Mouse (Mus musculus) Patski (cell line): Measurements from ENCODE around the gene Dpysl5. TPM values are rescaled to one million over a fixed set of nuclear protein-coding genes. Genes with fewer than 3 reads are reported as not detected.

Source experiments
- ATAC-seq: fragments of 100-300 bp; one replicate; pipeline ENCODE4 v1.8.0; 2021
- CTCF ChIA-PET: fragments of 350-600 bp; sonication (Branson Sonifier 250); formaldehyde crosslinking; loops from one replicate; lab custom pipeline; 2022; ENCODE audit warnings: inconsistent platforms; lab: Charles Lee
- POLR2A ChIA-PET: fragments of 350-600 bp; sonication (Branson Sonifier 250); formaldehyde crosslinking; loops from one replicate; lab custom pipeline; 2022; ENCODE audit warnings: antibody characterized with exemption, inconsistent platforms; lab: Charles Lee
- DNase-seq: peaks from one replicate; pipeline ENCODE4 v3.0.0-alpha.2; 2011; ENCODE audit warnings: low read depth, low spot score
- H3K27me3 ChIP-seq: fragments of 371-371 bp; one replicate; pipeline ENCODE4 v1.5.1; 2021
- CTCF ChIP-seq: fragments of 100-300 bp; IDR thresholded peaks from one replicate; pipeline ENCODE4 v1.5.1; 2021
- in situ Hi-C: fragments of 300-500 bp; cut with MboI; formaldehyde crosslinking; loops from 3 replicates; pipeline ENCODE4 v1.11.1; 2018; ENCODE audit warnings: low pct_unique_long_range_greater_than_20kb, mixed read lengths
- polyA plus RNA-seq: library from polyadenylated mRNA; unstranded; gene quantifications from one replicate; pipeline ENCODE4 v1.2.3, GENCODE M21; 2021

Dpysl5 gene
- polyA plus RNA-seq, 1 experiment from 2014 or later = 0.31 TPM

DNA sequence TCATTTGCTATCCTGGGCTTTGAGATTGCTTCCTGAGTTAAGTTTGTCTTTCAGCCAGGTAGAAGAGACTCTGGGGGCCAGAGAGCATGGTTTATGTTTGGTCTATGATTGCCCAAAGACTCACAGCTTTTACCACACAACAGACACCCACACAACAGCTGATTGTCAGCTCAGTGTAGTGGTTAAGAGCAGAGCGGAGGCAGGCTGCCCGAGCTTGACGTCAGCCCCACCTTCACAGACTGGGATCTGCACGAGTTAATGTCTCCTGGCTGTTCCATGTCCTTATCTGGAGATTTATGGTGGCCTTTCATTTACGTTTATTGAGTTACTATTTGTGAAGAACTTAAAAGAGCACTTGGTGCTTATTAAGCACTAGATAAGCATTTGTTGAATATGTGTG lies 43.9 kb downstream of the Dpysl5 start:
- in situ Hi-C loops = no loop called here
- ChIA-PET CTCF (interaction anchor here (1.8 kb wide), 1 partner anchor 9 kb away, joined by 6 read pairs; no protein-coding TSS in a partner anchor), POLR2A (no interaction called here)
- DNase-seq (no peak), ATAC-seq (no peak)
- TF ChIP-seq CTCF = no peak
- peaks cover 10% of the 10 kb centered on the region for H3K27me3 ChIP-seq

DNA sequence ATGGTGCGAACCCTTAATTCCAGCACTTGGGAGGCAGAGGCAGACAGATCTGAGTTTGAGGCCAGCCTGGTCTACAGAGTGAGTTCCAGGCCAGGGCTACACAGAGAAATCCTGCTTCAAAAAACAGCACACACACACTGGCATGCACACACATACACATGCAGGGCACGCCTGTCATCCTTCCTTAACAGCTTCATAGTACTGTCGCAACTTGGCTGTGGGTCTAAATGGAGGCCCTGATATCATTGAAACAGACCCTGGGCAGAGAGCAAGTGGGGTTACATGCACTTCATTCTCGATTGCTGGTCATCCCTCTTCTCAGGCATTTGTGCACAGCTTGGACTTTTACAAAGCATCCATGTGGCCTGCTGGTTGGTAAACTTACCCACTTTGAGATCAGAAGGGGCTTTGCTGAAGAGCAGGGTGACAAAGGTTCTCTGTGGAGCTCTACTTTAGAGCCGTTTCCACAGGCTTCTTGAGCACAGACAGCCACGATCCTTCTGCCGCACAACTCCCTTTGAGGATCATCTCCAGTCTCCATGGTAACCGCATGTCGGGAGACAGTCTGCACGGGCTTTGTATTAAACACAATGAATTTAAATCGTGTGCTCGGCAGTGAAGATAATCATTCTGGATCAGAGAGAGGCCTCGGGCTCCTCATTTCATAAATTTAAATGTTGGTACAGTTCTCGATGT lies 51.6 kb downstream of the Dpysl5 start:
- no peak for TF ChIP-seq CTCF
- ChIA-PET POLR2A (interaction anchor here (0.9 kb wide), 1 partner anchor 9 kb away, joined by 3 read pairs; no protein-coding TSS in a partner anchor), CTCF (no interaction called here)
- in situ Hi-C loops = no loop called here
- ATAC-seq (no peak), DNase-seq (no peak)
- H3K27me3 ChIP-seq = no peaks in the 10 kb centered on the region

DNA sequence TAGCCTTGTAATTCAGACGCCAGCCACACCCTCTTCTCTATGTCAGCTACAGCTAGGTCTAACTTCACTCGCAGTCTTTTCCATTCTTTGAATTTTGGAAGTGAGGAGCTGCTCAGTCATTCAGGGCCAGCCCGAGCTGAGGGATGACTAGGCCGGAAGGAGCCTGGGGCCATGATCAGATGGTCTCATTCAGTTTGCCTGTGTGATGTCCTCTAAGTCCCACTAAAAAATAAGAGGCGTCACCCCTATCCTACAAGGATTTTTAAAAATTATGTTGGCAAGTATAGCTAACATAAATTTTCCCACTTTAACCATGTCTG lies 52.1 kb downstream of the Dpysl5 start:
- CTCF ChIA-PET = interaction anchor here (2.6 kb wide), 1 partner anchor 11 kb away, joined by 15 read pairs; no protein-coding TSS in a partner anchor
- POLR2A ChIA-PET = interaction anchor here (0.9 kb wide), 1 partner anchor 8 kb away, joined by 3 read pairs; no protein-coding TSS in a partner anchor
- no peak for TF ChIP-seq CTCF
- in situ Hi-C loops = no loop called here
- DNase-seq = no peak
- ATAC-seq = no peak
- no peaks in the 10 kb centered on the region for H3K27me3 ChIP-seq

DNA sequence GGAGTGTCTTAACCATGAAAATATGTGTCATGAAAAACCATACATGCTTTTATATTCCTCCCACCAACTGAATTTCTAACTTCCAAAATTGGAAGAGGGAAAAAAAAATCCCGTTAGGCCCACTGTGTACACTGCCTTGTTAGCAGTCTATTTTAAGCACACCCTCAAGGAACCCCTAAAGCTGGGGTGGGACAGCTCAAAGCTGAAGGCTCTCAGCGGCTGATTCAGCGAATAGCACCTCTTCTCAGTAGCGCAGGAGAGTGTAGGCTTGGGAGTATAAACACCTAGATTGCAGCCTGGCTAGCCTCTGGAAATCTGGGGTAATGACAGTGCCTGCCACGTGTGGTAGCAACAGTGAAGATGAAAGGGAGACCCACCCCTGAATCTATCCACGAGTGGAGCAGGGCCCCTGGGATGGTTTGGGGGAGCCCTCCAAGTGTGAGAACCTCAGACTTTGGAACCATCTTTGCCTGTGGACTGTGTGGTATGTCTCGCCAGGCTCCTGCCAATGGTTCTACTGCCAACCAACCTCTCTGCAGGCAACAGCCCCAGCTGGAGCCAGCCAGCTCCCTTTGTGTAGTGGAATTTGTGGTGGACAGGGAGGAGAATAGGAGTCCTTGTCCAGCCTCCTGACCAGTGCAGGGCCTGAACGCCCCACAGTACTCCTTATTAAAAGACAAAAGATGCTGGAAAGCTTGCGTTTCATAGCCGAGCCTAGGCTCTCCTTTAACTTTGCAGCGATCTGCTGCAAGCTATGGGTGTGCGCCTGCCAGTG lies 54.4 kb downstream of the Dpysl5 start:
- CTCF ChIA-PET = interaction anchor here (1.8 to 2.6 kb wide), 2 partner anchors 9 to 56 kb away, joined by 4 to 15 read pairs; no protein-coding TSS in a partner anchor
- POLR2A ChIA-PET = no interaction called here
- DNase-seq (no peak), ATAC-seq (no peak)
- H3K27me3 ChIP-seq = no peaks in the 10 kb centered on the region
- in situ Hi-C loops = no loop called here
- TF ChIP-seq CTCF = no peak

DNA sequence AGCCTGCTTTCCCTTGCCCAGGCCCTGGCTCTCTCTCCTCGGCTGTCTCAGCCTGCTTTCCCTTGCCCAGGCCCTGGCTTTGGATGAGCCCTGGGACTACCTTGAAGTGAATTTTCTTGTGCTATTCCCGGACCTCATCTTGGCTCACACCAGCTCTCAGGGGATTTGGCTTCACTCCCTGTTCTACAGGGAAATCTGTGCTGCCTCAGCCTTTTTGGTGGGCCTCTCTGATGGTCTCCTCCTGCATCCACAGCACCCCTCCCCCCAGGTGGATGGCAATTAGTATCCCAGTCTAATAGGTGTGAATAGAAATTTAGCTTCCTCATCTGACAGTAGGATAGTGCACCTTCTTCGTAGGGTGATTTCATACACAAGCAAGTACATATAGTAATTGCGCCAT lies 56.7 kb downstream of the Dpysl5 start:
- ChIA-PET POLR2A (no interaction called here), CTCF (no interaction called here)
- H3K27me3 ChIP-seq = no peaks in the 10 kb centered on the region
- DNase-seq (no peak), ATAC-seq (no peak)
- no peak for TF ChIP-seq CTCF
- in situ Hi-C loops = no loop called here

DNA sequence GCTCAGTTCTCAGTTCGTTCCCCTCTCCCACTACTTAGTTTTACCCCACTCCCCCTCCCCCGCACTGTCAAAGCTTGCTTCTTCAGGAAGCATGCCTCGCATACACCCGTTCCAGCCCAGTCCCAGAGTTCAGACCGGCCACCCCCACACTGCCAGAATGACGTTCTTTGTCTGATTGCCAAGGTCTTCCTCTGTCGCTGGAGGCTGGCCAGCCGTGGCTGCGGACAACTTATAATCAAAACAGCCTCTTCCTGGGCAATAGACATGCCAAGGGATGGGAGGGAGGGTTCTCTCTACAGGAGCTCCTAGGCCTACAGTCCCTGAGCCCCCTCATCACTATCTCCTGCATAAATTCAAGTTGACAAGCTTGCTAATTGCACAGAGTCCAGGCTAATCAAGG lies 57.2 kb downstream of the Dpysl5 start:
- no peak for DNase-seq
- ATAC-seq = no peak
- ChIA-PET POLR2A (no interaction called here), CTCF (no interaction called here)
- in situ Hi-C loops = no loop called here
- no peaks in the 10 kb centered on the region for H3K27me3 ChIP-seq
- TF ChIP-seq CTCF = no peak

DNA sequence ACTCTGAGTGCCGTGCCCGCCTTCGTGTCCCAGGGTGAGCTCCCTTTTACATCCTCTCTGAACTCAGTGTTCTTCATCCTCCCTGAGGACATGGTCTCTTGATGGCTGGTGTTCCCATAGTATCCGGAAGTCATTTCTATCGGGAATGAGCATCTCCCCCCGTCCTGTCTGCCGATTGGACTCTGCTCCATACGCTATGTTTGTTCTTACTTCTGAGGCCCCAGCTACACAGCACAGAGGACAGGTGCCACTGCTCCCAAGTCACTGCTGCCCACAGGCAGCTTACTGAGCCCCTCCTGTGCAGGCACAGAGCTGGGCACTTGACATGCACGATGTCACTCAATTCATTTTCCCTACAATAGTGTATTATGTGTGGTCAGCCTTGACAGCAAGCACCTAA lies 57.7 kb downstream of the Dpysl5 start:
- no peak for ATAC-seq
- no peak for TF ChIP-seq CTCF
- no peaks in the 10 kb centered on the region for H3K27me3 ChIP-seq
- POLR2A ChIA-PET = no interaction called here
- CTCF ChIA-PET = no interaction called here
- DNase-seq = no peak
- in situ Hi-C loops = no loop called here

DNA sequence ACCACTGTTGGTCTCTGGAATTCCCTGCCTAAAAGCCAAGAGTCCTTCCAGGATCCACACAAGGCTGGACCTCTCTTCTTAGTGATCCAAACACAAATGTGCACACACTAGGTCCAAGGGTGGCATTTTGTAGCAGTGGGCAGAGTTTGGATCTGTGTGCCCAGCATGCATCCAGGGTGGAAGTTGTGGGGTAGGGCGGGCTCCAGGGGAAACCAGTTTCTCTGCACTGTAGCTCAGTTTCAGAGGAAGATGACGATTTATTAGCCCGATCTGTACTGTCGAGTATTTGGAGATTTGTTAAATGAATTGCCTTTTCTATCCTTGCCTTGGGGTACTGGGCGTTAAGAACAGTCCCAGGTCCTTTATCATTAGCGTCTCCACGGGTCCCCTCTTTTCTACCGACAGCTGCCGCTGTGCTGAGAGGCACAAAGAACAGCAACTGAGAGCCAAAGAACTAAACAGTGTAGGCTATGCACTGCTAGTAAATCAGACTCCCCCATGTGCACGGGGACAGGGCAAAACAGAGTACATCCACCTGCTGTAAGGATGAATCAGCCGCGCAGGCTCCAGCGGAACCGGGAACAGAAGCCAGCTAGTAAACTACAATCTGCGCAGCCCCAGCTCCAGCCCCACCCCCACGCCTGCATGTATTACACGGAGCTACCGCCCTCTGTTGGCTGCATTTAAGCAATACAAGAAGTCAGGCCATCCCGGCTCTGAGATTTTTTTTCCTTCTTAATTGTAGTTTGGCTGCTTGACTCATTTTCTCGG lies 63.4 kb downstream of the Dpysl5 start:
- peaks cover 25% of the 10 kb centered on the region for H3K27me3 ChIP-seq
- CTCF ChIA-PET = interaction anchor here (0.7 to 4.8 kb wide), 11 partner anchors 10 to 762 kb away, joined by 3 to 27 read pairs (median 5); partner anchors contain the start of genes Dpysl5 and Il6
- peak; percentile 42 for DNase-seq
- in situ Hi-C loops = loop anchor here (5.0 kb wide), 1 partner anchor 62 kb away; the partner anchor contains the start of gene Dpysl5
- TF ChIP-seq CTCF = peak; percentile 91
- peak; percentile 83 for ATAC-seq
- POLR2A ChIA-PET = no interaction called here

DNA sequence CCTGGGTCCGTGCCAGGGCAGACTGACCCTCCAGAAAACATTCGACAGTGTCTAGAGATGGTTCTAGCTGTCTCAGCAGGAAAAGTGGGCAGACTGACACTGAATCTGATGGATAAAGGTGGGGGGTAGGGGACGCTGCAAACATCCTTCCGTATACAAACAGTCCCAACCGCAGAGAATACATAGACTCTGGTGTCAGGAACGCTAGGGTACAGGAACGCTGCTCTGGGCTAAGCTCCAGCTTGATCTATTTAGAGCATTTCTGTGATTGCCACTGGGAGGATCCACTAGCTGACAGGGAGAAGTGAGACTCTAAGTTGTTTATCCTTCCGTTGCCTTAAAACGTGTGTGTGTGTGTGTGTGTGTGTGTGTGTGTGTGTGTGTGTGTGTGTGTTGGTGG lies 69.3 kb downstream of the Dpysl5 start:
- in situ Hi-C loops = no loop called here
- ATAC-seq = no peak
- POLR2A ChIA-PET = no interaction called here
- CTCF ChIA-PET = no interaction called here
- no peak for TF ChIP-seq CTCF
- peaks cover 45% of the 10 kb centered on the region for H3K27me3 ChIP-seq
- DNase-seq = no peak

DNA sequence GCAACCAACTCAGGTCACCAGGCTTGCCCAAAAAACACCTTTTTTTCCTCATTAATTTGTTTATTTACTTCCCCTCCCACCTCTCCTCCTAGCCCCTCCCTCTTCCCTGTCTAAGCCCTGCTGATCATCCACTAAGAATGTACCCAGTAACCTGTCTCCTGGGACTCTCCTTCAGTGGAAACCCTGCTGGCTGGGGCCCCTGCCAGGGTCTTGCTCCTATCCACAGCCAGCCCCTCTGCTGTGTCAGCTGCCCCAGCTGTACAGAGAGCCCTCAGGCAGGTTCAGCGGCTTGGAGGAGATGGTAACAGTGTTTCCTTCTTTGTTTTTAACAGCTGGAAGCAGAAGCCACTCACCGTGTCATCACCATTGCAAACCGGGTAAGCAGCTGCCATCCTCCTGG lies 69.8 kb downstream of the Dpysl5 start:
- no peak for TF ChIP-seq CTCF
- ATAC-seq = no peak
- ChIA-PET CTCF (no interaction called here), POLR2A (no interaction called here)
- DNase-seq = no peak
- in situ Hi-C loops = no loop called here
- H3K27me3 ChIP-seq = peaks cover 45% of the 10 kb centered on the region
